Mouse (Mus musculus) T-helper 1 cell (primary cell): ENCODE results near the gene Ccdc170.
"Not testable (repeated sequence)": the region's sequence is repeated elsewhere in the genome, so short reads cannot be mapped to it uniquely, and the experiment has no call there.

Experiments used
- in situ Hi-C: fragments of 300-600 bp; cut with MboI, MseI; formaldehyde crosslinking; loops from one replicate; pipeline ENCODE4 v1.15.1; 2025; ENCODE audit warnings: high pct_unique_total_duplicates

The Ccdc170 gene

DNA sequence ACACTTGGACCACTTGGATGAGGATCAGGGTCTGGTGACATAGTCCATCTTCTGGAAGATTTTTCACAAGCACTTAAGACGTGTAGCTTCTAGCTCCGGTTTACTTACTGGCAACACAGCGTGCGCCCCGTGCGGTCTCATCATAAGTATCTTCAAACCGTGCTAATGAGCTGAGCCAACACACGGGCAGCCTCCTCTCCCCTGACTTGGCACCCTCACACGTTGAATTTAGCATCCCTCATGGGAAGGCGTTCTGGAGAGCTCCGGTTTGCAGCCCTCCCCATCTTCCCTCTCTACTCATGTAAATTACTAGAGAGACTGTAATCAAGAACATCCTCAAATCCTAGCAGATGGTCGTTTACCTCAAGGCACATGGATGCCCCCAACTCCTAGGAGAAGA lies 116.6 kb downstream of the Ccdc170 start:
- in situ Hi-C loops = loop anchor here (25.0 kb wide), 1 partner anchor 563 kb away; no protein-coding TSS in a partner anchor

DNA sequence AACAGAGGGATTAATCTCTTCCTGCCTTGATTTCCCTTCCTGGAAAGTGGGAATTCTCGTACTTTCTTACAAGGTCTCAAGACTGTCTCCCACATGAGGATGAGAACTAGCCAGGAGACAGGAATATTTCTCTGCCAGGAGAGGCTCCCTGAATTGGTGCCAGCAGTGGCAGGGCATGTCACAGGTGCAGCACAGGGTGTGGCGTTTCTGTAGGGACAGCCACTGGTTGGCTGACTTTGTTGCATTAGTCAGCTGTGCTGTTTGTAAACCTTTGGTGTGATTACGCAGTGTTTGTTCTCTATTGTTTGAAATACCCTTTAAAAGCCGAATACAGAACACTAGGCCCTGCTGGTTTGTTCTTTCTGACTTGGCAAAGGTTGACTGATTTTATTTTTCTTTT lies 117.3 kb downstream of the Ccdc170 start:
- in situ Hi-C loops = loop anchor here (25.0 kb wide), 1 partner anchor 563 kb away; no protein-coding TSS in a partner anchor

DNA sequence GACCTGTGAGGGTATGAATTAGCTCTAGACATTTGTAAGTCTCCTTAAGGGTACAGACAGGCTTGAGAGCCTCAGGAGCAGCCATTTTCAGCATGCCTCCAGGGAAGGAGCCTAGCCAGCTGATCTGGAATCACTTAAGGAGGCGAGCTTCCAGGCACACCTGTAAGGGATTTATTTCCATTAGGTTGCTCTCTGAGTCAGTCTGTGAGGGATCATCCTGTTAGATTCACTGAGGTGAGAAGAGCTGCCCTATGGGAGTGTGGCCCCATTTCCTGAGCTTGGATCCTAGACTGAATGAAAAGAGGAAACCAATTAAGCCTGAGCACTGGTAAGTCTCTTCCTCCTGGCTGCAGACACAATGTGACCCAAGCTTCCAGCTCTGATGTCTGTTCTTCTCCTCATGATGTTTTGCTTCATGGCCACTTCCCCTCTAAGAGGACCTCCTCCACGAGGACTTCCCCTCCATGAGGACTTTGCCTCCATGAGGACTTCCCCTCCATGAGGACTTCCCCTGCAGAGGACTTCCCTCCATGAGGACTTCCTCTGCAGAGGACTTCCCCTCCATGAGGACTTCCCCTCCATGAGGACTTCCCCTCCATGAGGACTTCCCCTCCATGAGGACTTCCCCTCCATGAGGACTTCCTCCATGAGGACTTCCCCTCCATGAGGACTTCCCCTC lies 118.6 kb downstream of the Ccdc170 start:
- in situ Hi-C loops = no loop called here

DNA sequence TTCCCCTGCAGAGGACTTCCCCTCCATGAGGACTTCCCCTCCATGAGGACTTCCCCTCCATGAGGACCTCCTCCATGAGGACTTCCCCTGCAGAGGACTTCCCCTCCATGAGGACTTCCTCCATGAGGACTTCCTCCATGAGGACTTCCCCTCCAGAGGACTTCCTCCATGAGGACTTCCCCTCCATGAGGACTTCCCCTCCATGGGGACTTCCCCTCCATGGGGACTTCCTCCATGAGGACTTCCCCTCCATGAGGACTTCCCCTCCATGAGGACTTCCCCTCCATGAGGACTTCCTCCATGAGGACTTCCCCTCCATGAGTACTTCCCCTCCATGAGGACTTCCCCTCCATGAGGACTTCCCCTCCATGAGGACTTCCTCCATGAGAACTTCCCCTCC lies 119.3 kb downstream of the Ccdc170 start:
- in situ Hi-C loops = not testable (repeated sequence)

DNA sequence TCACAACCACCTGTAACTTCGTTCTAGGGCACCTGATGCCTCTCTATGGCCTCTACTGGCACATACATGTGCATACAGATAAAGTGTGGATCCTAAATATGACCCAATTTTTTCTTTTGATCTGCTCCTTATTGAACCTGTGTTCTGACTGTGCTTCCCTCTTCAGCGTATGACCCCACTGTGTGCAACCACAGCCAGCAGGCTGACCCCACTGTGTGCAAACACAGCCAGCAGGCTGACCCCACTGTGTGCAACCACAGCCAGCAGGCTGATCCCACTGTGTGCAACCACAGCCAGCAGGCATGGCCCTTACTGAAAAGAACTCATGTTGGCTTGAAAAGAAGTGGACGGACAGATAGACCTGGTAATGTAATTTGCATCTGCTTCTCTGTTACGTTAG lies 120.2 kb downstream of the Ccdc170 start:
- in situ Hi-C loops = no loop called here

DNA sequence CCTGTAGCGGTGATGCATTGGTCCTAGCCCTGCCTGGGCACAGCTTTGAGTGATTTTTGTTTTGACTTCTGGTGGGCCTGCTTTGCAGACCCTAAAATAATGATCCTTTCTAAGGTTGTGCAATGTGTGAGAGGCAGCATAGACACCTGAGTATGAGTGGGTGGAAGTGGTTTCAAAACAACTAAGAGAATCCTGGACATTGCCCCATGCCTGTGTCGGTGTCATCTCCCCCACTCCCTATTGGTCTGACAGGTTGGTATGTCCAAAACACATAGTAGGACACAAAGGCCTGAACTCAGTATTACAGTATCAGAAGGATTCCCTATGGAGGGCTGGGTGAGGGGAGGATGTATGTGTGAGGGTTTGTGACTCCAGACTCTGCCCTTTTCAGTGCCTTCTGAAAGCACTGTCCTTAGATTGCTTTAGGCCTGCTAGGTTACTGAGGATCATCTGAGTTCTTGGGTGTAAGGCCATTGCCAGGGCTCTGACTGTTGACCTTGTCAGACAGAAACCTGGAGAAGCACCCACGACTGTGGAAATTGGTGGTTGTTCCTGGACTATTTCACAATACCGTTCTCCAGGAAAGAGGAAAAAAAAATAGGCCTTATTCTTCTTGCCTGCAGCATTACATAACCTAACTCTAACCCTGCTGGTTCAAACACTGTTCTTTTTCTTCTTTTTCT lies 122.4 kb downstream of the Ccdc170 start:
- in situ Hi-C loops = no loop called here

DNA sequence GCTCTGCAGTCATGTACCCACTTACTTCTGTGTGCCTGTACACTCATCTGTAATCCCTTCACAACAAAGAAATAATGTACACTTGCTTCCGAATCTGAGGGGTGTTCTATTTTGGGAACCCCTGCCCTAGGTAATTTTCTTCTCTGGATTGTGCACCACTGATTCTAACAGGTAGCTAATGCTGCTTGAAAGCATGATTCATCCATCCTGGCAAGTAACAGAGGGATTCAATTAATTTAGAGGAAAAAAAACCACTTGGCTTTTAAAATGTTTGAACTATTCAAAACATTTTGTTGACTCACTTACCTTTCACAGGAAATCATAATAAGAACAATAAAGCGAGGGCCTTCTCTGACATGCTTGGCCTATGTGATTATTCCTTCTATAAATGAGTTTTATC lies 127.9 kb downstream of the Ccdc170 start:
- in situ Hi-C loops = no loop called here

DNA sequence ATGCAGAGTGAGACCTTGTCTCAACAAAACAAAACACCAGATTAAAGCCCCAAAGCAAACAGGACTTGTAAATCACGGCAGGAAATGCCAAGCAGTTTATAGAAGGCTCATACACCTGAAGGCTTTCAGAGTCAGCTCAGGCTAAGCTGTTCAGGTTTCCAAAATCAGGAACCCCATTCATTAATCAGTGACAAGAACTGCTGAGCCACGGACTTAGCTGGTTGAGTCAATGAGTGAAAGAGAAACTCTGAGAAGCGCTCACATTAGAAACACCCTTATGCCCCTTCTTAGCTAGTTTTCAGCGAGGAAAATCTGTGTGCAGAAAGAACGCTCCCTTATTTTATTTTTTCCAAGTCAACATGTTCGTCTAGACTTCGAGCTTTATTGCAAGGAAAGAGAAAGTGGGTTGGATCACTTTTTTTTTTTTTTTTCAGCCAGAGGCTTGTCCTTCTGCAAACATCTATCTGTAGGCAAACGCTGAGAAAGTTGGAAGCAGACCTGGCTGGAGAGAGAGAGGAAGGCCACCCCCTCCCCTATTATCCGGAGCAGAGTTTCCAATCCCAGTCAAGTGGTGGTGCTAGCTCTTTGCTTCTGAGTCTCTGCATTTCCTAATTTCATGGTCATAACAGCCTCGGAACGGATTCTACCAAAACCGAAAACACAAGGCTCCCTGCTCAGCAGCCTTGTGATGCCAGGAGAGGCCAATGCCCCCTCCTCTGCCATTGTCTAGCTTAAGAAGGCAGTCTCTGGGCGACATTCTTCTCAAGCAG lies 129.3 kb downstream of the Ccdc170 start, which contains the start of gene Esr1:
Gene Esr1, plus strand, starts transcription at position 208 of the 770 bp plus-strand sequence.
- in situ Hi-C loops = no loop called here
